Mouse (Mus musculus) gastrocnemius, postnatal 10 days (tissue): ENCODE measurements around the gene Gm21721. TPM values are rescaled to one million over a fixed set of nuclear protein-coding genes. Genes with fewer than 3 reads are reported as not detected.
"Not testable (repeated sequence)": the region's sequence is repeated elsewhere in the genome, so short reads cannot be mapped to it uniquely, and the experiment has no call there.

Experiments
- DNase-seq: peaks from one replicate; pipeline ENCODE4 v3.0.0; 2021; ENCODE audit warnings: mixed read lengths
- long read RNA-seq, 2 experiments: library from polyadenylated mRNA; stranded (forward); transcript quantifications; one replicate each; pipeline ENCODE4 v2.0.0; 2021
- total RNA-seq, 2 experiments: library from RNA; stranded (reverse); gene quantifications; 2 replicates each; pipeline ENCODE4 v1.2.3; 2021

Gm21721 gene
- total RNA-seq, result not detected
- long read RNA-seq, experiment 1, result 0 reads
- long read RNA-seq, experiment 2, result 0 reads

GRCm38 (mm10) chrY:9202090-9202489, at the start of gene Gm21721:
TSS of gene Gm21721 (minus strand) at chrY:9202190.
- not testable (repeated sequence) for DNase-seq

Other genes starting within 250 kb of the Gm21721 start
- gene Gm21292, start 68.3 kb downstream of the Gm21721 start, total RNA-seq, result not detected
- gene Gm21812, start 145.0 kb upstream of the Gm21721 start, total RNA-seq, result not detected
- gene Gm21874, start 214.0 kb upstream of the Gm21721 start, total RNA-seq, result not detected